Mouse (Mus musculus) cerebellum, adult 2 months (tissue): Measurements from ENCODE around the gene Nop2.

Experiments used
- CTCF ChIP-seq: fragments of 200-500 bp; IDR thresholded peaks from 2 replicates; pipeline ENCODE4 v1.5.1; 2011; ENCODE audit warnings: low read depth, mild to moderate bottlenecking, control low read depth, low read length, moderate library complexity, borderline replicate concordance; ENCODE audit not compliant: insufficient read depth
- POLR2A ChIP-seq: fragments of 200-500 bp; IDR thresholded peaks from 2 replicates; pipeline ENCODE4 v1.6.1; 2011; ENCODE audit warnings: low read length, control low read depth, borderline replicate concordance; ENCODE audit not compliant: insufficient read depth

DNA sequence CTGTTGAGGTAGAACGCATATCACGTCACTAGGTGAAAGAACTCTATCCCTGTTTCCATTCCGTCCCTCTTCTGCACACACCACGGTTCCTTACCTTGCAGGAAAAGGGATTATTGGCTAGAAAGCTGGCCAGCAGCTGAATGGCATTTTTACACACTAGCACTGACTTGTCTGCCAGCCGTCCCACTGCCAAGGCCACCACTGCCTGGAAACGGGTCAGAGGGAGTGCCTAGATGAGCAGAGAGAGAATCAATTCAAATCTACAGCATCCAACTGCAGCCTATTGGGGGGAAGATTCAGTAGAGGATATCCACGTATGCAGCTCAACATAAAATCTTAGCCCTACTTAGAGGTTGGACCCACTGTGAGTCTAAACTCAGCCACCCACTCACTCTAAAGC lies 47.9 kb downstream of the Nop2 start:
- no peak for TF ChIP-seq CTCF
- TF ChIP-seq POLR2A, result no peak
